Mouse (Mus musculus) left cerebral cortex, adult 11 months (tissue): ENCODE measurements around the gene Taf13.
A peak's percentile ranks its signal among the peaks of the same experiment; 100 is the strongest.
"Not testable (repeated sequence)": the region's sequence is repeated elsewhere in the genome, so short reads cannot be mapped to it uniquely, and the experiment has no call there.

Source experiments
- DNase-seq: peaks from one replicate; pipeline ENCODE4 v3.0.0; 2022; ENCODE audit warnings: low spot score

Gene Taf13

GRCm38 (mm10) chr3:108571443-108572294 is at the start of gene Taf13:
Gene Taf13 (plus strand): TSS chr3:108571698.
- peak; percentile 94 for DNase-seq

DNA sequence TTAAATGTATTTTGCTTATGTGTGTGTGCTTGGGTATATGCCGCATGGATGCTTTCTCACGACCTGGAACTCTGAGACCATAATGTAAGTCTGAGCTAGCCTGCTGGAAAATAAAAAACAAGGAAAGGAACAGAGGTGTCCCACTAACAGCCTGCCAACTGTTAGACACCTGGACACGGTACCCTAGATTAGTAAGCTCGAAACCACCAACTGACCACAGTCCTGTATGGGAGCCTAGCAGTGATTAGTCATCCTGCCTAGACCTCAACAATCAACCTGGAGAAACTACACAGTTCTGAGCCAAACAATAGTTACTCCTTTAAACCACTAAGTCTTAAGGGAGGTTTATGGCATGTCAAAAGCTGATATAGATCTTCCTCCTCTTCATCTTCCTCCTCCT is 48.1 kb upstream of the Taf13 start:
- DNase-seq, result no peak

GRCm38 (mm10) chr3:108528489-108528888 is 43.0 kb upstream of the Taf13 start:
- DNase-seq, result no peak

GRCm38 (mm10) chr3:108533114-108533885 is 38.2 kb upstream of the Taf13 start:
- no peak for DNase-seq

DNA sequence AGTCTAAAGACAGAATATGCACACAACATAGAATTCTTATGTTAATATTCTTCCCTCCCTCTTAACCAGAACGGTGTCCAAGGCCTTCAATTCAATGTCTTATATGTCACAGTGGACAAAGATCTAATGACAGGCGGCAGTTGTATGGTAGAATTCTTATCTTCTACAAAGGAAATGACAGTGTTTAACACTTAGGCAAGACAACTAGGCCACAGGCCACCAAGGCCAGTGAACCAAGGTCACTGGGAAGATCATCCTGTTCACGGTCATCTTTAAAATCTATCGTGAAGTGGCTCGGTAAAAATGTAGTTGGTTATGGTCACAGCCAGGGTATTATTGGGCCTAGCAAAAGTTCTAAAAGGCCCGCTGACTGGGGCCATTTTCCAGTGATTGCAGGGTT is 37.5 kb upstream of the Taf13 start, which contains the start of gene 1700013F07Rik:
Gene 1700013F07Rik, plus strand, starts transcription at position 200 of the 400 bp plus-strand sequence.
- DNase-seq, result no peak

GRCm38 (mm10) chr3:108535896-108536516 is 35.5 kb upstream of the Taf13 start:
- no peak for DNase-seq

DNA sequence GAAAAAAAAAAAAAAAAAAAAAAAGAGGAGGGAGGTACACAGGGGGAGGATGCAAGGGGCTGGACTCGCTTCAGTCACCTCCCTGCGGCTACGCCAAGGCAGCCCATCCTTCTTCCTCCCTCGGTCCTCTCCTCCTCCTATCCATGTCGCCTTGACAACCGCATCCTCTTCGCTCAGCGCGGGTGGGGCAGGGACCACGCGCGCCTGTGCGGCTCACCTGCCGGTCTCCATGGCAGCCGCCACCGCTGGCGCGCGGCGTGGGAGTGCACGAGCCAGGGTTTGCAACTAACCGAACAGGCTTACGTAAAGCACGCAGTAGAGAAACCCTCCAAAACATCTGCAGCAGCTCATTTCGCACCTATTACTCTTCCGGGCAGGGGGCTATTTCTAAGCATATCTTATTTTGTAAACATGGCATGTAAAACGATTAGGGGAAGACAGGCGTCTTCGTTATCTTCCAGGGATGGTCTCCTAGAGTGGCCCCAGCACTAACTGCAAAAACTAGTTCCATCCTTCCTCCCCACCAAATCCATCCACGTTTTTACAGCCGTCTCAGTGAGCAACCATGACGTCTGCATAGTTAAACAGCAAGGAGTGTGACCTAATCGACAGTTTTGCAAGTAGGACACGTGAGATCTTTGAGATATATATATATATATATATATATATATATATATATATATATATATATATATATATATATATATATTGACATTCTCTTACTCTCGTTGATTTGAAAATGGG is 34.8 kb upstream of the Taf13 start, which contains the start of gene 5330417C22Rik:
Gene 5330417C22Rik, minus strand, starts transcription at position 20 of the 744 bp plus-strand sequence.
- DNase-seq, result peak; percentile 90

DNA sequence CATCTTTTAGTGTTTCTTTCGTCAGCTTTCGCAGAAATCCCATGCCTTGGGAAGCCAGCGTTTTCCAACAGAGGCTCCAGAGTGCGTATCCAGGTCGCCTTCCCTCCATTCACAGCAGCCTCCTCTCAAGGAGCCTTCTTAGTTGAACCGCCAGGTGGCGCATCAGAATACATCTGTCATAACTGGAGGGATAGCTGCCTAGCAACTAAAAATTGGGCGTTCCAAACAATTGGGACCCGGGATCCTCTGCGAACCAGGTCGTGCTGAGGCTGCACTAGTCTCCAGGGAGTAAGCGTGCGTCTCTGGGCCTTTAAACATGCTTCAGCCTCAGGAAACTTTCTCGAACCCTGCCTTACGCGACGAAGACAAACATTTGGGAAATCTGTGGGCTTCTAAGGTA is 34.2 kb upstream of the Taf13 start:
- peak; percentile 85 for DNase-seq

DNA sequence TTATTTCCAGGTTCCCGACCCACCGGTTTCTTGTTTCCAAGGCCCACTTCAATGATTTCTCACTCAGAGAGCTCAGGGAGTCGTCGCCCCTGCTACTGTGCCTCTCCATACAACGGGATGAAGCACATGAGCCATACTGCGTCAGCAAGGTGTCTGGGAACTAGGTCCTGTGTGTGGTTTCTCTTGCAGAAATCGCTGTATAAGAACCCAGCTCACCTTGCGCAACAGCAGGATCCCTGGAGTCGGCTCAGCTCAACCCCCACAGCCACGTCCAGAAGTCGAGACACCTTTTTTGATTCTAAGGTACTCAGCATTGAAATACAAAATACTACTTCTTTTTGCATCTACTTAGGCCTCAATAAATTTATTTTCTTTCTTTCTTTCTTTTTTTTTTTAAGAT is 29.2 kb upstream of the Taf13 start:
- no peak for DNase-seq

- DNase-seq, result no peak
These were observed 17.4 kb upstream of the Taf13 start for GRCm38 (mm10) chr3:108554111-108554561.

DNA sequence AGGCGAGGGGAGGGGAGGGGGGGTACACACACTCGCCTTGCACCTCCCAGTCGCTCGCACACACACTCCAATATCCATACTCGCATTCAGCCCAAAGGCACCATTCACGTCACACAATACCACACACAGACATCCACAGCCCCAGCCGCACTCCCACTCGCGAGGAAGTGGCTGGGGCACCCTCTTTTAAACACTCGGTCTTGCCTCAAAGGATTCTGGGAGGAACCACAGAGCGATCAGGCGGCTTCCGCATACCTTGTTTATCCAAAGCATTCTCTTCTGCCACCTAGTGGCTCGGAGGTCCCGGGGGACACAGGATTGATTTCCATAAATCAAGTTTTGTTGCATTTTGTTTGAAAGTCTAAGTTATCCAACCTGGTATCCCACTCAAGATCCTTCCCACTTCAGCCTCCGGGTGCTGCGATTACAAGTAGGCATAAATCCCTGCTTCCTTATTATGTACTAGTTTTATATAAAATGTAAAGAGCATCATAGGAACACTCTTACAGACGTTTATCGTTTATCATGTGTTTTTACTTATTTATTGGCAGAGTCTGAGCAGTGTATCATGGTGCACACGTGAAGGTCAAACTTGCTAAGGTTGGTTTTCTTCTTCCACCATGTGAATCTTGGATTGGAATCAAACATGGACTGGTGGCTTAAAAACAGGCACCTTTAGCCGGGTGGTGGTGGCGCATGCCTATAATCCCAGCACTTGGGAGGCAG is 16.7 kb upstream of the Taf13 start:
- peak; percentile 93 for DNase-seq

- no peak for DNase-seq
These were observed 13.6 kb upstream of the Taf13 start for GRCm38 (mm10) chr3:108557888-108558287.

DNA sequence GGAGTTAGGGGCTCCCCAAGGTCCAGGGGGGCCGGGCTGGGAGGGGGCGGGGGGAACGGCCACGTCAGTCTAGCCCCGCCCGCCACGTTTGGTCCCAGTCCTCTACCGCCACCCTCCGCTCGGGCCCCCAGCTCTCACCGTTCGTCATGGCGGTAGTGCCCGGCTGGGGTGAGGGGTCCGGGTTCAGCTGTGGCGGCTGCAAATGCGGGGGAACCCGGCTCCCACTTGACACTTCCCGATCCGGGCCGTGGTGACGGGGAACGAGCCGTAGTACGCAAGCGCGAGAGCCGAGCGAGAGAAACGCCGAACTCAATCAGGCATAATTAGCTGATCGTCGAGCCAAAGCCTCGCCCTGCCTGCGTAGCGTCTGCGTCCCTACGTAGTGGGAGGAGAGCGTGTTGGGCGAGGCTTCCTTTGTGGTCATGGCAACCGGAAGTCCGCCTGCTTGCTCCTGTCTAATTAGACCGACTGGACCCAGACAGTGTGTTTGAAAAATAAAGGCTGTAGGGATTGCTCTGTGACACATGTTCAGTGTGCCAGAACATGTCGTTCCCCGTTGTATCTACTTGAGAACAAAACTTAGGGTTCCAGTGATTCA is 9.3 kb upstream of the Taf13 start, which contains the start of gene Tmem167b:
Gene Tmem167b, minus strand, starts transcription at position 334 of the 598 bp plus-strand sequence.
- DNase-seq, result peak; percentile 95

- no peak for DNase-seq
These were observed 8.7 kb upstream of the Taf13 start for GRCm38 (mm10) chr3:108562777-108563271.

DNA sequence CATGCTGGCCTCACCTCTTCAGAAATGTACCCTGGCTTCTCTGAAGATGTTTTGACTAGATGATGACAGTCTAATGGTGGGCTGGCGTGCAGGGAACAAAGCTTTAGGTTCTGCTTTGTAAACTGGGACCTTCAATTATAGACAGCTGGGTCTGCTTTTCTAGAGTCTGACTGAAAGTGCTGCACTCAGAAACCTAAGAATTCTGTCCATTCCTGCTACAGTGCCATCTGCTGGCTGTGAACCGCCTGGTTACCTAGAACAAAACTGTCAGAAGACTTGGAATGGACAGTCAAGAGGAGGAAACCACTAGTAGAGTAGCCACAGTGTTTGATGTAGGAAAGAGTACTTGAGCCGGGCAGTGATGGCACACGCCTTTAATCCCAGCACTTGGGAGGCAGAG is 8.2 kb upstream of the Taf13 start:
- DNase-seq, result peak; percentile 67

DNA sequence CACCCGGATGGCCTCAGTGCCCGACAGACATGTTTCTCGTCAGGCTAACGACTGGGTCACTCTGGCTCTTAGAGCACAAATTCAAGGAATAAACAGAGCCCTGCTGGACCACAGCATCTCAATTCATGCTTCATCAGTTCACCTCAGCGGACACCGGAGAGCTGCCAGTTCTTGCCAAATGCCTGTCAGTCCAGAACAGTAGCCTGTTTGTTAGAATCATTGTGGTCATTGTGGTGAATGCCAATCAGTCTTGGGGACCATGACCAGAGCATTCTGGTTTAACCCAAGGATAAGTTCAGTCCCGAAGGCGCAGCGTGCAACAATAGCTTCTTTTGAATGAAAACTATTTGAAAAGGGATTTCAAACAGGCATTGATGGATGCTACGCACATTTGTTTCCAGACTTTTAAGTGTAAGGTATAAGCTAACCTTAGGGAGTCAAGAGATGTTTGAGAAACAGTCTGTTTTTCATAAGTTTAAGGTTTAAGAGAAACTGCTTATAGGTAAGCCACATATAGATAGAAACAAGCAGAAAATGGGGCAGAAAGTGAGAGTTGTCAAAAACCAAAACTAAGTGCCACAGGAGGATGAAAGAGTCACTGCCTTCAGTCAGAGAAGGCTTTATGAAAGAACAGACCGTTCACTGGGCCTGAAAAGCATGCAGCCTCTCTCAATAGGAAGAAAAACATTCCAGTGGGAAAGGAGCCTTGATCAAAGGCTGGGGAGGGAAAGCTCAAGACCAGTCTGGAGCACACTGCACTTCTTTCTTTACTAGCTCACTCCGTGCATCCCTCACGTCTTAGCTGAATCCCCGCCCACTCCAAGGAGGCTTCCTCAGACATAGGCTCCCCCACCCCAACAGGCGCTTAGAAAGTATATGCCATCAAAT is 3.3 kb upstream of the Taf13 start:
- DNase-seq, result no peak

DNA sequence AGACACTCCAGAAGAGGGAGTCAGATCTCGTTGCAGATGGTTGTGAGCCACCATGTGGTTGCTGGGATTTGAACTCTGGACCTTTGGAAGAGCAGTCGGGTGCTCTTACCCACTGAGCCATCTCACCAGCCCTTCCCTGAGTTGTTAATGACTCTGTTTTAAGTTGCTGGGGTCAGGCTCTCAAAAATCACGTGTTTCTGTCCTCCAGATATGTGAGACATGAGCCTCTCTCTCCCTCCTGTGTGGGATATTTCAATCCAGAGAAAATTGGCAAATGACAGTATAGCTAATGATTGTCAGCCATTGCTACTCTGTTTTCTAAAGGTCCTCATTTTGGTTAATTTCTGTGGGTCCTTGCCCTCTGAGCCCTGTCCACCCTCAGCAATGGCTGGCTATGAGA is 1.9 kb upstream of the Taf13 start:
- DNase-seq, result not testable (repeated sequence)

DNA sequence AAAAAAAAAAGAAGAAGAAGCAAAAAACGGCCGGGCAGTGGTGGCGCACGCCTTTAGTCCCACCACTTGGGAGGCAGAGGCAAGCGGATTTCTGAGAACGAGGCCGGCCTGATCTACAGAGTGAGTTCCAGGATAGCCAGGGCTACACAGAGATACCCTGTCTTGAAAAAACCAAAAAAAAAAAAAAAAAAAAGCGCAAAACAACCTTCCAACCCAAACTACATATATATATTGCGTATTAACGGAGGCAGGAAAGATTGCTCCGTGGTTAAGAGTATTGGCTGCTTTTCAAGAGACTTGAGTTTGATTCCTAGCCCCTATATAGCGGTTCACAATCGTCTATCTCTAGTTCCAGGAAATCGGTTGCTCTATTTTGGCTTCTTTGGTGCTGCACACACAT is 685 bp upstream of the Taf13 start:
- no peak for DNase-seq

DNA sequence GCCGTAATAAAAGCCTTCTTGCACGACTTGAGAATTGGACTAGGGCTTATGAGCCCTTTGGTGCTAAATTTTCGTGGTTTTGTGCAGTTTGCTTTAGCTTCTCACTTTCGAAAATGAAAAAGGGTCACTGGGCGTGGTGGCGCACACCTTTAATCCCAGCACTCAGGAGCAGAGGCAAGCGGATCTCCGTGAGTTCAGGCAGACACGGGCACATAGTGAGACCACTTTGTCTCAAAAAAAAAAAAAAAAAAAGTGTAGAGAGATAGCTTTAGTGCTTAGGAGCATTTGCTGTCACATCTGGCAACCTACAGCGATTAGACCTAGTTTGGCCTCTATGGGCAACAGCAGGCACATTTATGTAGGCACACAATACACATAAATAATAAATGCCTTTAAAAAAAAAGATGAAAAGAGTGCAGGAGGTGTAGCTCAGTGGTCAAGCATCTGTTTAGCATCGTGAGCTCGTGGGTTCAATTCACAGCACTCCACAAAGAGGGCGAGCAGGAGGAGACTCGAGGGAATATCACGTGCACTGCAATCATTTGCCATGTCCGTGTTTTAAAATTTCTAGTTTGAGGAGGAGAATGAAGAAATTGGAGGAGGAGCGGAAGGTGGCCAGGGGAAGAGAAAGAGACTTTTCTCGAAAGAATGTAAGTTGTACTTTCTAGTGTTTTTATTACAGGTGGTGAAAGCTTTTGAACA is 962 bp downstream of the Taf13 start:
- no peak for DNase-seq
